Mouse (Mus musculus) frontal cortex, adult (tissue): ENCODE measurements around the gene Angel1.
A peak's percentile ranks its signal among the peaks of the same experiment; 100 is the strongest.

Experiments used
- ATAC-seq: cut with Nextera tagmentation; 2 replicates; pipeline ENCODE4 v1.9.2; 2017; ENCODE audit warnings: mild to moderate bottlenecking, moderate library complexity, mixed read lengths; ENCODE audit not compliant: low TSS enrichment

Gene Angel1

GRCm38 (mm10) chr12:86679546-86679930, 46.7 kb downstream of the Angel1 start:
- ATAC-seq: no peak

GRCm38 (mm10) chr12:86678591-86679545, 47.4 kb downstream of the Angel1 start, which contains the start of gene Vash1:
TSS of gene Vash1 (plus strand) at chr12:86678700.
- peak; percentile 60 for ATAC-seq

GRCm38 (mm10) chr12:86672507-86672906, 53.8 kb downstream of the Angel1 start:
- no peak for ATAC-seq

GRCm38 (mm10) chr12:86672105-86672504, 54.2 kb downstream of the Angel1 start:
- ATAC-seq: no peak

- no peak for ATAC-seq
Measured at GRCm38 (mm10) chr12:86668404-86668803, 57.9 kb downstream of the Angel1 start.

- ATAC-seq: peak; percentile 41; the same call in 1 of the 2 replicates
Measured at GRCm38 (mm10) chr12:86665656-86666055, 60.6 kb downstream of the Angel1 start.

GRCm38 (mm10) chr12:86660466-86660865, 65.8 kb downstream of the Angel1 start:
- no peak for ATAC-seq

- ATAC-seq: peak; percentile 98
Measured at GRCm38 (mm10) chr12:86659447-86659968, 66.8 kb downstream of the Angel1 start.

- ATAC-seq: peak; percentile 58
Measured at GRCm38 (mm10) chr12:86652570-86653041, 73.7 kb downstream of the Angel1 start.

- peak; percentile 64 for ATAC-seq
Measured at GRCm38 (mm10) chr12:86651301-86651860, 74.9 kb downstream of the Angel1 start.
